Mouse (Mus musculus) testis, adult 2 months (tissue): ENCODE results near the gene Itga6.

Experiments
- CTCF ChIP-seq: fragments of 200-500 bp; IDR thresholded peaks from 2 replicates; pipeline ENCODE4 v1.5.1; 2012; ENCODE audit warnings: low read depth, mild to moderate bottlenecking, inconsistent platforms, low read length, moderate library complexity; ENCODE audit not compliant: control insufficient read depth, insufficient read depth, insufficient replicate concordance
- POLR2A ChIP-seq: fragments of 200-500 bp; IDR thresholded peaks from 2 replicates; pipeline ENCODE4 v1.6.1; 2012; ENCODE audit warnings: low read depth, mild to moderate bottlenecking, inconsistent platforms, low read length, moderate library complexity; ENCODE audit not compliant: control insufficient read depth

GRCm38 (mm10) chr2:71824146-71824545 is 78.7 kb downstream of the Itga6 start:
- TF ChIP-seq POLR2A (no peak), CTCF (no peak)
